Mouse (Mus musculus) forebrain, embryonic 16.5 days (tissue): ENCODE data around the gene Kank3. TPM values are rescaled to one million over a fixed set of nuclear protein-coding genes. Genes with fewer than 3 reads are reported as not detected.

ENCODE experiments used
- ATAC-seq: fragments of 200-750 bp; cut with Nextera tagmentation; 2 replicates; pipeline ENCODE4 v1.8.0; 2017; ENCODE audit warnings: mild to moderate bottlenecking, moderate library complexity
- H3K27ac ChIP-seq: fragments of 300-500 bp; sonication (generic); 2 replicates; pipeline ENCODE4 v1.5.1; 2014; ENCODE audit warnings: low read length, control low read depth
- H3K27me3 ChIP-seq: fragments of 300-500 bp; sonication (generic); replicated peaks from 2 replicates; pipeline ENCODE4 v1.6.1; 2014; ENCODE audit warnings: low read length; ENCODE audit not compliant: control insufficient read depth, insufficient read depth
- H3K36me3 ChIP-seq: fragments of 300-500 bp; sonication (generic); 2 replicates; pipeline ENCODE4 v1.6.1; 2014; ENCODE audit not compliant: control insufficient read depth, insufficient read depth
- H3K4me1 ChIP-seq: fragments of 300-500 bp; sonication (generic); replicated peaks from 2 replicates; pipeline ENCODE4 v1.6.1; 2014; ENCODE audit warnings: low read length; ENCODE audit not compliant: control insufficient read depth, insufficient read depth
- H3K4me2 ChIP-seq: fragments of 300-500 bp; sonication (generic); 2 replicates; pipeline ENCODE4 v1.6.1; 2014; ENCODE audit warnings: mild to moderate bottlenecking, low read length, control low read depth
- H3K4me3 ChIP-seq: fragments of 300-500 bp; sonication (generic); replicated peaks from 2 replicates; pipeline ENCODE4 v1.5.1; 2014; ENCODE audit warnings: mild to moderate bottlenecking, low read length, control low read depth
- H3K9ac ChIP-seq: fragments of 300-500 bp; sonication (generic); replicated peaks from 2 replicates; pipeline ENCODE4 v1.6.1; 2014; ENCODE audit warnings: low read depth, low read length, control low read depth
- H3K9me3 ChIP-seq: fragments of 300-500 bp; sonication (generic); 2 replicates; pipeline ENCODE4 v1.6.1; 2016; ENCODE audit warnings: low read length; ENCODE audit not compliant: control insufficient read depth
- WGBS: fragments of 180-500 bp; shearing (Covaris S2); extraction: QIAGEN DNeasy Blood & Tissue Kit; methylation state at CpG from one replicate; pipeline ENCODE4 v1.1.7; 2014; 5-methylcytosine and 5-hydroxymethylcytosine counted together
- polyA plus RNA-seq: library from polyadenylated mRNA; unstranded; fragments of >200 nt; fragmentation: Nextera tagmentation; extraction: Ambion mirVana; gene quantifications from 2 replicates; pipeline ENCODE4 v1.2.1, GENCODE M21; 2015

The Kank3 gene
- polyA plus RNA-seq, 1 experiment from 2014 or later = 45.4 TPM

GRCm38 (mm10) chr17:33802221-33802620 lies 8.1 kb upstream of the Kank3 start:
- H3K4me3 ChIP-seq = no peak overlapping the region
- H3K4me2 ChIP-seq = no peak overlapping the region
- no peak overlapping the region for H3K9ac ChIP-seq
- H3K9me3 ChIP-seq = no peaks in the 10 kb centered on the region
- H3K27me3 ChIP-seq = peaks cover 5% of the 10 kb centered on the region; the same call in 1 of the 2 replicates
- H3K36me3 ChIP-seq = no peaks in the 10 kb centered on the region
- H3K27ac ChIP-seq = no peak overlapping the region
- 8% methylated on average over 2 of the region's 2 CpGs for WGBS
- ATAC-seq = no peak
- H3K4me1 ChIP-seq = no peaks in the 10 kb centered on the region

DNA sequence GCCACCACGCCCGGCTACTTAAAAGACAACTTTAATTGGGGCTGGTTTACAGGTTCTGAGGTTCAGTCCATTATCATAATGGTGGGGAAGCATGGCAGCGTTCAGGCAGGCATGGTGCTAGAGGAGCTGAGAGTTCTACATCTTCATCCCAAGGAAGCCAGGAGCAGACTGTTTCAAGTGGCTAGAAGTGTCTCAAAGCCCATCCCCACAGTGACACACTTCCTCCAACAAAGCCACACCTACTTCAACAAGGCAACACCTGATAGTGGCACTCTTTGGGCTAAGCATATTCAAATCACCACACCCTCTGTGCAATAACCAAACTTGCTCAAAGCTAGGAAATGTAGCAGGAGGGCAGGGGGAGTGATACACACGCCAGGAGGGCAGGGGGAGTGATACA lies 6.1 kb upstream of the Kank3 start:
- no peaks in the 10 kb centered on the region for H3K36me3 ChIP-seq
- no peaks in the 10 kb centered on the region for H3K9me3 ChIP-seq
- WGBS = 56% methylated on average over 4 of the region's 4 CpGs
- H3K4me2 ChIP-seq = no peak overlapping the region
- no peak for ATAC-seq
- H3K27ac ChIP-seq = no peak overlapping the region
- no peaks in the 10 kb centered on the region for H3K4me1 ChIP-seq
- H3K9ac ChIP-seq = no peak overlapping the region
- peaks cover 8% of the 10 kb centered on the region; the same call in 1 of the 2 replicates for H3K27me3 ChIP-seq
- no peak overlapping the region for H3K4me3 ChIP-seq

DNA sequence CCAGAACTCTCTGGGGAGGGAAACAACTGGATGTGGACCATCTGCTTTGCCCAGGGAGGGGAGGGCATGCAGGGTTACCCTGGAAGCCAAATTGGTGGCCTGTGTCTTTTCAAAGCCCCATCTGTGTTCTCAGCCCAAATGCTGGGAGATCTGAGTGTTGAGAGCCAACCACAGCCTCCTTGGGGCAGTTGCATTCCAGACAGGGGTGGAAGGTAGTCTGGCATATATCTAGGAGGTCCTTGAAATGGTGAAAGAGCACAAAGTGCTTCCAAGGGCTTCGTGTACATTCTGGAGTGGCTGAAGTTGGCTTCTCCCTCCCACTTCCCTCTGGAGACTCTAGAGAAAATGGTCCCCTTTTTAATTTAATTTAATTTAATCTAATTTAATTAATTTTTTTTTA lies 5.6 kb upstream of the Kank3 start:
- no peak for ATAC-seq
- no peak overlapping the region for H3K4me3 ChIP-seq
- H3K4me2 ChIP-seq = no peak overlapping the region
- 54% methylated on average over 1 of the region's 1 CpGs for WGBS
- no peaks in the 10 kb centered on the region for H3K9me3 ChIP-seq
- no peak overlapping the region for H3K9ac ChIP-seq
- H3K27me3 ChIP-seq = peaks cover 8% of the 10 kb centered on the region; the same call in 1 of the 2 replicates
- H3K4me1 ChIP-seq = no peaks in the 10 kb centered on the region
- no peak overlapping the region for H3K27ac ChIP-seq
- no peaks in the 10 kb centered on the region for H3K36me3 ChIP-seq

DNA sequence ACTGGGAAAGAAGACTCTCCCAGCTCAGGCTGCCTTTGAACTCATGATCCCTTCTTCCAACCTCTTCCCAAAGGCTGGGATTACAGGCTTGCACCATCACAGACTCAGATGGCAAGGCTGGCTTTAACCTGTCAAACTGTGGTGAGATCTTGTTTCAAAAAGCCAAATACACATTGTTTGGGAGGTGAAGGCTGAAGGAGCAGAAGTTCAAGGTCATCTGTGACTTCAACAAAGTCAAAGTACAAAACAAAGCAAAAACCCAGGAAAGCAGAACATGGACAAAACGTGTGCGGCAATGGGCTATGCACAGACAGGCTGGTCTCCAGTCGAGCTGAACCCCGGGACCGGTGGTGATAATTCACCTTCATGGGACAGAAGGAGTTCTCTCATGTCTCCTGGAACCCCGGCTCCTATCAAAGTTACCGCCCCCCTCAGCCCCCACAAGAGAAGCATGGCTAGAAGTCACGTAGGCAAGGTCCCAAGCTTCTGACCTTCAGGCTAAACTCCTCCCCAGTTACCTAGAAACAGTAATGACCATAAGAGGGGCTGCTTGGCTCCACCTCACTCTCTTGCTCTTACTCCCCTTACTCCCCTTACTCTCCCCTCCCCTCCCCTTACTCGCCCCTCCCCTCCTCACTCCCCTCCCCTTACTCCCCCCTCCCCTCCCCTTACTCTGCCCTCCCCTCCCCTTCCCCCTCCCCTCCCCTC lies 3.0 kb upstream of the Kank3 start:
- H3K4me2 ChIP-seq = no peak overlapping the region
- WGBS = 59% methylated on average over 9 of the region's 9 CpGs
- H3K4me1 ChIP-seq = peaks cover 6% of the 10 kb centered on the region; the same call in 1 of the 2 replicates
- H3K27ac ChIP-seq = no peak overlapping the region
- H3K4me3 ChIP-seq = no peak overlapping the region
- H3K9ac ChIP-seq = no peak overlapping the region
- no peak for ATAC-seq
- no peaks in the 10 kb centered on the region for H3K9me3 ChIP-seq
- H3K27me3 ChIP-seq = peaks cover 16% of the 10 kb centered on the region; the same call in 1 of the 2 replicates
- no peaks in the 10 kb centered on the region for H3K36me3 ChIP-seq

GRCm38 (mm10) chr17:33808192-33808591 lies 2.1 kb upstream of the Kank3 start:
- H3K4me2 ChIP-seq = no peak overlapping the region
- H3K4me1 ChIP-seq = peaks cover 6% of the 10 kb centered on the region; the same call in 1 of the 2 replicates
- peaks cover 16% of the 10 kb centered on the region; the same call in 1 of the 2 replicates for H3K27me3 ChIP-seq
- H3K4me3 ChIP-seq = no peak overlapping the region
- no peaks in the 10 kb centered on the region for H3K36me3 ChIP-seq
- H3K27ac ChIP-seq = no peak overlapping the region
- no peak overlapping the region for H3K9ac ChIP-seq
- H3K9me3 ChIP-seq = no peaks in the 10 kb centered on the region
- ATAC-seq = no peak
- WGBS = 52% methylated on average over 10 of the region's 10 CpGs

DNA sequence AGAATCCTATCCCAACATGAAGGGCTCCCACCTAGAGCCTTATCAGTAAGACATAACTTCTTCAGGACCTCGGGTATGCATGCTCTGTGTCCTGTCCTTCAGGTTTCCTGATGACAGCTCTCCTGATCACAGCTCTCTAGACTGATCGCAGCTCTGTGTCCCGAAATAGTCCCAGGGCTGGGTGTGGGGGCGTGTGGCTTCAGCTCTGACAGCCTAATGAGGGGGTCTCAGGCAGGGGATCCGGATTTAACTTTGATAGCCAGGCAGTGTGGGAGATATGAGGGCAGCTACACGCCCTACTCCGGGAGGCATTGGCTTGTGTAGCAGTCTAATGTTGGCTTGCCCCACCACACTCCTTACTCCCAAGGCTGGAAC lies 810 bp downstream of the Kank3 start:
- Histone ChIP-seq H3K9ac (0 out of 2 replicates have a peak overlapping the region, but pooled peaks have one; percentile 17), H3K4me3 (peak overlapping the region; percentile 50), H3K36me3 (no peaks in the 10 kb centered on the region), H3K27me3 (peaks cover 13% of the 10 kb centered on the region; the same call in 1 of the 2 replicates), H3K9me3 (no peaks in the 10 kb centered on the region), H3K27ac (no peak overlapping the region), H3K4me2 (peak overlapping the region; percentile 71), H3K4me1 (peaks cover 6% of the 10 kb centered on the region; the same call in 1 of the 2 replicates)
- no peak for ATAC-seq
- WGBS = 28% methylated on average over 7 of the region's 7 CpGs

DNA sequence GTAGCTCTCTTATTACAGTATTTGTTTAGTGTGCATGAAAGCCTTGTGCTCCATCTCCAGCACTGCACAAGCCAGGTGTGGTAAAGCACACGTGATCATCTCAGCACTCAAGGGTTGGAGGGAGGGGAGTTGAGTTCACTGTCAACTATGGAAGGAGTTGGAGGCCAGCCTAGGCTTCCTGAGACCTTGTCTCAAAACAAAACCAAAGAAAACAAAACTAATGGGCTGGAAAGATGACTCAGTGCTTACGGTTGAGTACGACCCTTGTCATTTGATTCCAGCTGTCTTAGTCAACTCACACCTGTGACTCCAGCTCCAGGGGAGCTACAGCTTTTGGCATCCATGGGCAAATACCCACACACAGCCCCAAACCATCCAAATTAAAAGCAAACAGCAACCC lies 2.2 kb downstream of the Kank3 start:
- Histone ChIP-seq H3K4me1 (peaks cover 12% of the 10 kb centered on the region), H3K9me3 (no peaks in the 10 kb centered on the region), H3K9ac (no peak overlapping the region), H3K4me3 (no peak overlapping the region), H3K36me3 (no peaks in the 10 kb centered on the region), H3K27me3 (peaks cover 10% of the 10 kb centered on the region; the same call in 1 of the 2 replicates), H3K4me2 (no peak overlapping the region), H3K27ac (no peak overlapping the region)
- ATAC-seq = no peak
- WGBS = 57% methylated on average over 3 of the region's 3 CpGs

GRCm38 (mm10) chr17:33812990-33813389 lies 2.7 kb downstream of the Kank3 start:
- Histone ChIP-seq H3K4me1 (peaks cover 15% of the 10 kb centered on the region), H3K27me3 (peaks cover 10% of the 10 kb centered on the region; the same call in 1 of the 2 replicates), H3K9ac (no peak overlapping the region), H3K4me2 (no peak overlapping the region), H3K9me3 (no peaks in the 10 kb centered on the region), H3K4me3 (no peak overlapping the region), H3K27ac (no peak overlapping the region), H3K36me3 (no peaks in the 10 kb centered on the region)
- 73% methylated on average over 4 of the region's 4 CpGs for WGBS
- ATAC-seq = no peak

DNA sequence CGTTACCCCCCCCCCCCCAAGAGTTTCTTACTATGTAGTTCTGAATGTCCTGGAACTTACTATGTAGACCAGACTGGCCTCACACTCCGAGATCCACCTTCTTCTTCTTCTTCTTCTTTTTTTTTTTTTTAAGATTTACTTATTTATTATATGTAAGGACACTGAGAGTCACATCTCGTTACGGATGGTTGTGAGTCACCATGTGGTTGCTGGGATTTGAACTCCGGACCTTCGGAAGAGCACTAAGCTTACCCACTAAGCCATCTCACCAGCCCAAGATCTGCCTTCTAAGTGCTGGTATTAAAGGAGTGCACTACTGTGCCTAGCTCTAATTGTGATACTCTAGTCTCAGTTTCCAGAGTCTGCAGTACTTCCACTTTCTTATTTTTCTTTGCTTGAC lies 5.1 kb downstream of the Kank3 start:
- whole genome bisulfite sequencing = 96% methylated on average over 5 of the region's 6 CpGs
- Histone ChIP-seq H3K36me3 (peaks cover 3% of the 10 kb centered on the region; the same call in 1 of the 2 replicates), H3K9ac (no peak overlapping the region), H3K27me3 (peaks cover 8% of the 10 kb centered on the region; the same call in 1 of the 2 replicates), H3K27ac (no peak overlapping the region), H3K9me3 (no peaks in the 10 kb centered on the region), H3K4me3 (no peak overlapping the region), H3K4me1 (peaks cover 23% of the 10 kb centered on the region), H3K4me2 (no peak overlapping the region)
- no peak for ATAC-seq
